Mouse (Mus musculus) limb, embryonic 14.5 days (tissue): ENCODE results near the gene Rap2c. TPM values are rescaled to one million over a fixed set of nuclear protein-coding genes. Genes with fewer than 3 reads are reported as not detected.

Source experiments
- ATAC-seq: fragments of 200-750 bp; cut with Nextera tagmentation; 2 replicates; pipeline ENCODE4 v1.8.0; 2017; ENCODE audit warnings: low read depth, moderate number of reproducible peaks, moderate TSS enrichment; ENCODE audit not compliant: low FRiP score
- DNase-seq: peaks from one replicate; pipeline ENCODE4 v3.0.0-alpha.2; 2015; ENCODE audit warnings: low spot score
- H3K27ac ChIP-seq: fragments of 300-500 bp; sonication (generic); replicated peaks from 2 replicates; pipeline ENCODE4 v1.5.1; 2014; ENCODE audit warnings: low read depth, mild to moderate bottlenecking, low read length, moderate library complexity, mixed read lengths
- H3K27me3 ChIP-seq: fragments of 300-500 bp; sonication (generic); 2 replicates; pipeline ENCODE4 v1.6.1; 2014; ENCODE audit warnings: low read length, mixed read lengths; ENCODE audit not compliant: control insufficient read depth, insufficient read depth
- H3K36me3 ChIP-seq: fragments of 300-500 bp; sonication (generic); 2 replicates; pipeline ENCODE4 v1.6.1; 2014; ENCODE audit warnings: mild to moderate bottlenecking, low read length, moderate library complexity, mixed read lengths; ENCODE audit not compliant: control insufficient read depth, insufficient read depth
- H3K4me1 ChIP-seq: fragments of 300-500 bp; sonication (generic); 2 replicates; pipeline ENCODE4 v1.6.1; 2014; ENCODE audit warnings: antibody characterized with exemption, low read length, mixed read lengths; ENCODE audit not compliant: control insufficient read depth, insufficient read depth
- H3K4me2 ChIP-seq: fragments of 300-500 bp; sonication (generic); replicated peaks from 2 replicates; pipeline ENCODE4 v1.6.1; 2014; ENCODE audit warnings: low read depth, mild to moderate bottlenecking, low read length, moderate library complexity; ENCODE audit not compliant: severe bottlenecking
- H3K4me3 ChIP-seq: fragments of 300-500 bp; sonication (generic); replicated peaks from 2 replicates; pipeline ENCODE4 v1.5.1; 2014; ENCODE audit warnings: low read length
- H3K9ac ChIP-seq: fragments of 300-500 bp; sonication (generic); 2 replicates; pipeline ENCODE4 v1.6.1; 2014; ENCODE audit warnings: mild to moderate bottlenecking, low read depth, low read length, moderate library complexity; ENCODE audit not compliant: severe bottlenecking
- H3K9me3 ChIP-seq: fragments of 300-500 bp; sonication (generic); 2 replicates; pipeline ENCODE4 v1.6.1; 2016; ENCODE audit warnings: low read length; ENCODE audit not compliant: control insufficient read depth
- POLR2A ChIP-seq: fragments of 200-500 bp; IDR thresholded peaks from 2 replicates; pipeline ENCODE4 v1.8.0; 2012; ENCODE audit warnings: inconsistent platforms, mild to moderate bottlenecking, moderate library complexity, borderline replicate concordance; ENCODE audit not compliant: insufficient read depth, insufficient read length; ENCODE audit errors: extremely low read depth
- WGBS: fragments of 180-500 bp; shearing (Covaris S2); extraction: QIAGEN DNeasy Blood & Tissue Kit; methylation state at CpG from one replicate; pipeline ENCODE4 v1.1.7; 2014; 5-methylcytosine and 5-hydroxymethylcytosine counted together
- polyA plus RNA-seq, 2 experiments: library from polyadenylated mRNA; depleted of rRNA in 1 of 2; stranded (reverse) in 1 of 2; unstranded in 1 of 2; fragments of >200 nt; fragmentation: Nextera tagmentation in 1 of 2; extraction: Ambion mirVana in 1 of 2; gene quantifications; 2 replicates each; pipeline versions ENCODE4 v1.2.1 to v1.2.3; 2012 to 2014

Rap2c gene
- polyA plus RNA-seq, 2 experiments, result 33.8 to 36.2 TPM

GRCm38 (mm10) chrX:51058741-51059140, 40.9 kb upstream of the Rap2c start:
- H3K4me2 ChIP-seq, result no peak overlapping the region
- WGBS, result 60% methylated on average over 4 of the region's 4 CpGs
- no peaks in the 10 kb centered on the region for H3K4me1 ChIP-seq
- H3K27me3 ChIP-seq, result no peaks in the 10 kb centered on the region
- H3K9me3 ChIP-seq, result no peaks in the 10 kb centered on the region
- DNase-seq, result peak; percentile 52
- ATAC-seq, result no peak
- H3K9ac ChIP-seq, result no peak overlapping the region
- H3K4me3 ChIP-seq, result no peak overlapping the region
- H3K27ac ChIP-seq, result no peak overlapping the region
- TF ChIP-seq POLR2A, result no peak
- H3K36me3 ChIP-seq, result no peaks in the 10 kb centered on the region

GRCm38 (mm10) chrX:51058317-51058716, 40.5 kb upstream of the Rap2c start:
- Histone ChIP-seq H3K27me3 (no peaks in the 10 kb centered on the region), H3K36me3 (no peaks in the 10 kb centered on the region), H3K27ac (no peak overlapping the region), H3K9me3 (no peaks in the 10 kb centered on the region), H3K4me2 (no peak overlapping the region), H3K9ac (no peak overlapping the region), H3K4me3 (no peak overlapping the region), H3K4me1 (no peaks in the 10 kb centered on the region)
- 82% methylated on average over 5 of the region's 5 CpGs for WGBS
- TF ChIP-seq POLR2A, result no peak
- DNase-seq, result no peak
- ATAC-seq, result no peak

- TF ChIP-seq POLR2A, result no peak
- Histone ChIP-seq H3K27ac (no peak overlapping the region), H3K4me3 (no peak overlapping the region), H3K27me3 (no peaks in the 10 kb centered on the region), H3K4me1 (no peaks in the 10 kb centered on the region), H3K4me2 (no peak overlapping the region), H3K9me3 (no peaks in the 10 kb centered on the region), H3K9ac (no peak overlapping the region), H3K36me3 (no peaks in the 10 kb centered on the region)
- ATAC-seq (no peak), DNase-seq (no peak)
- WGBS, result 73% methylated on average over 3 of the region's 3 CpGs
Measured at GRCm38 (mm10) chrX:51051680-51052461, 34.1 kb upstream of the Rap2c start.

GRCm38 (mm10) chrX:51035678-51036209, 17.9 kb upstream of the Rap2c start:
- ATAC-seq, result peak; percentile 53; the same call in 1 of the 2 replicates
- H3K4me3 ChIP-seq, result no peak overlapping the region
- no peaks in the 10 kb centered on the region for H3K27me3 ChIP-seq
- no peak overlapping the region; the same call in 1 of the 2 replicates for H3K9ac ChIP-seq
- no peaks in the 10 kb centered on the region for H3K4me1 ChIP-seq
- 23% methylated on average over 7 of the region's 7 CpGs for WGBS
- no peaks in the 10 kb centered on the region for H3K36me3 ChIP-seq
- H3K27ac ChIP-seq, result peak overlapping the region; percentile 65
- no peaks in the 10 kb centered on the region for H3K9me3 ChIP-seq
- peak; percentile 53 for DNase-seq
- no peak overlapping the region for H3K4me2 ChIP-seq
- no peak for TF ChIP-seq POLR2A

- WGBS, result 29% methylated on average over 2 of the region's 2 CpGs
- H3K9me3 ChIP-seq, result no peaks in the 10 kb centered on the region
- no peak for ATAC-seq
- H3K4me2 ChIP-seq, result no peak overlapping the region
- no peak overlapping the region for H3K9ac ChIP-seq
- no peak for DNase-seq
- no peak overlapping the region for H3K27ac ChIP-seq
- H3K4me3 ChIP-seq, result no peak overlapping the region
- H3K36me3 ChIP-seq, result no peaks in the 10 kb centered on the region
- H3K27me3 ChIP-seq, result no peaks in the 10 kb centered on the region
- no peaks in the 10 kb centered on the region for H3K4me1 ChIP-seq
- no peak for TF ChIP-seq POLR2A
Measured at GRCm38 (mm10) chrX:51019884-51020283, 2.1 kb upstream of the Rap2c start.
